Mouse (Mus musculus): ENCODE results near the gene Efemp2. TPM values are rescaled to one million over a fixed set of nuclear protein-coding genes. Genes with fewer than 3 reads are reported as not detected.

The Efemp2 gene
- polyA plus RNA-seq, 2 experiments, result 193 to 239 TPM

DNA sequence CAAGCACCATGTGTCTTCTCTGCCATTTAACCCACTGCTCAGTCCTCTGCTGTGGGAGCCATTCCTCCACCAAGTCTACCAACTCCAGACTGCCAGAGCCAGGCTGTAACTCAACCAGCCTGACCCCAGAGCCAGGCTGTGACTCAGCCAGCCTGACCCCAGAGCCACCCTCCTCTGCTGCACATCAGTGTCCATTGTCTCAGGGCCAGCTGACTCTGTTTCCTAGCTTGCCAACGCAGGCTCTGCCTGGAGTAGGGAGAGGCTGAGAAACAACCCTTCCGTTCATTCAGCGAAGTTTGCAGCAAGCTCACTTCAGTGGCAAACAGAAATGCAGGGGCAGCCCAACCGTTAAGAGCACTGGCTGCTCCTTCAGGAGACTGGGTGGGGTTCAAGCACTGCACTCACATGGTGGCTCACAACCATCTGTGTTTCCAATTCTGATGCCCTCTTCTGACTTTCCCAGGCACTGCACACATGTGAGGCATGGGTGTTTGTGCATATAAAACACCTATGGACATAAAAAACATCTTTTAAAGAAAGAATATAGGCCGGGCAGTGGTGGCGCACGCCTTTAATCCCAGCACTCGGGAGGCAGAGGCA, 43.3 kb downstream of the Efemp2 start:
- H3K27ac ChIP-seq (replicated peaks; ENCODE audit: low read depth, low read length), result no peak overlapping the region
- H3K4me1 ChIP-seq (ENCODE audit: control insufficient read depth, insufficient read depth, low read length), result no peaks in the 10 kb centered on the region
- no peak overlapping the region for H3K9ac ChIP-seq (ENCODE audit: low read depth, low read length, severe bottlenecking)
- no peak for DNase-seq (ENCODE audit: low spot score)
- no peaks in the 10 kb centered on the region for H3K9me3 ChIP-seq (ENCODE audit: control insufficient read depth, low read length)
- 78% methylated on average over 8 of the region's 8 CpGs for WGBS
- H3K27me3 ChIP-seq (ENCODE audit: control insufficient read depth, insufficient read depth, low read length), result no peaks in the 10 kb centered on the region
- no peak overlapping the region for H3K4me3 ChIP-seq (replicated peaks; ENCODE audit: low read length)
- H3K4me2 ChIP-seq (replicated peaks; ENCODE audit: low read depth, low read length, severe bottlenecking), result no peak overlapping the region
- no peak for ATAC-seq (ENCODE audit: low FRiP score, low read depth)
- TF ChIP-seq POLR2A (IDR thresholded peaks at IDR 0.05; ENCODE audit: borderline replicate concordance, extremely low read depth, insufficient read depth, insufficient read length), result no peak
- H3K36me3 ChIP-seq (ENCODE audit: control insufficient read depth, insufficient read depth, low read length), result no peaks in the 10 kb centered on the region

DNA sequence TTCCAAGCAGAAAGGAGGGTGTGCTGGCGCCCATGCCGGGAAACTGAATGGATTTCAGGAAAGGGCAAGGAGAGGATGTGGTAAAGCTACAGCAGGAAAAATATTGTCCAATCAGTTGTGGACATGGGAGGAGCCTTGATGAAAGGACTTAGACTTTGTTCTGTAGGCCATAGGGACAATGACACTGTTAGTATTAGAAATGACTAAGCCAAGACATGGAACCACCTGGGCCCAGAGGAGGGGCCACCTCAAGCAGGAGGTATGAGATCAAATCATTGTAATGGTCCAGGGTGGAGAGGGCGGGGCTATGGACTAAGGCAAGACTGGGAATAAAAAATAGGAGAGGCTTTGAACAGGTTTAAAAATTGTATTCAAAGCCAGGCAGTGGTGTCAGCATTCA, 45.0 kb downstream of the Efemp2 start:
- Histone ChIP-seq H3K27me3 (ENCODE audit: control insufficient read depth, insufficient read depth, low read length) (no peaks in the 10 kb centered on the region), H3K9ac (ENCODE audit: low read depth, low read length, severe bottlenecking) (no peak overlapping the region), H3K27ac (replicated peaks; ENCODE audit: low read depth, low read length) (no peak overlapping the region), H3K4me2 (replicated peaks; ENCODE audit: low read depth, low read length, severe bottlenecking) (no peak overlapping the region), H3K36me3 (ENCODE audit: control insufficient read depth, insufficient read depth, low read length) (no peaks in the 10 kb centered on the region), H3K4me3 (replicated peaks; ENCODE audit: low read length) (no peak overlapping the region), H3K9me3 (ENCODE audit: control insufficient read depth, low read length) (no peaks in the 10 kb centered on the region), H3K4me1 (ENCODE audit: control insufficient read depth, insufficient read depth, low read length) (no peaks in the 10 kb centered on the region)
- DNase-seq (ENCODE audit: low spot score) (no peak), ATAC-seq (ENCODE audit: low FRiP score, low read depth) (no peak)
- 89% methylated on average over 3 of the region's 3 CpGs for WGBS
- no peak for TF ChIP-seq POLR2A (IDR thresholded peaks at IDR 0.05; ENCODE audit: borderline replicate concordance, extremely low read depth, insufficient read depth, insufficient read length)

DNA sequence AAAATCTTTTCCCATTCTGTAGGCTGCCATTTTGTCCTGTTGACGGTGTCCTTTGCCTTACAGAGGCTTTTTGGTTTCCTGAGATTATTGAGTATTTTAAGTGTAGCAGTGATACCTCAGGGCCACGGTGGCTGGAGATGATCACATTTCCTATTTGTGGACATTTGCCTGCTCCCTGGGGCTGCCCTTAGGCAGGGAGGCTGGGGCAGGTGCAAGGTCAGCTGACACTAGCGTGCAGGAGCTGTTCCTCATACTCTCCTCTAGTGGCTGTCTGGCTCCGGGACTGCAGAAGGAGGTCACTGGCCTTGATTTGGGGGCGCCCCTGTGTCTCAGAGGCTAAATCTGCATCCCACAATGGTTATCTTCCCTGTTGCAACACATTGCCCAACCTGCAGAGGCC, 51.5 kb downstream of the Efemp2 start:
- ATAC-seq (ENCODE audit: low FRiP score, low read depth) (no peak), DNase-seq (ENCODE audit: low spot score) (no peak)
- Histone ChIP-seq H3K36me3 (ENCODE audit: control insufficient read depth, insufficient read depth, low read length) (no peaks in the 10 kb centered on the region), H3K27ac (replicated peaks; ENCODE audit: low read depth, low read length) (no peak overlapping the region), H3K4me2 (replicated peaks; ENCODE audit: low read depth, low read length, severe bottlenecking) (no peak overlapping the region), H3K9ac (ENCODE audit: low read depth, low read length, severe bottlenecking) (no peak overlapping the region), H3K9me3 (ENCODE audit: control insufficient read depth, low read length) (no peaks in the 10 kb centered on the region), H3K4me1 (ENCODE audit: control insufficient read depth, insufficient read depth, low read length) (peaks cover 4% of the 10 kb centered on the region; the same call in 1 of the 2 replicates), H3K27me3 (ENCODE audit: control insufficient read depth, insufficient read depth, low read length) (no peaks in the 10 kb centered on the region), H3K4me3 (replicated peaks; ENCODE audit: low read length) (no peak overlapping the region)
- 77% methylated on average over 5 of the region's 5 CpGs for WGBS
- TF ChIP-seq POLR2A (IDR thresholded peaks at IDR 0.05; ENCODE audit: borderline replicate concordance, extremely low read depth, insufficient read depth, insufficient read length), result no peak

DNA sequence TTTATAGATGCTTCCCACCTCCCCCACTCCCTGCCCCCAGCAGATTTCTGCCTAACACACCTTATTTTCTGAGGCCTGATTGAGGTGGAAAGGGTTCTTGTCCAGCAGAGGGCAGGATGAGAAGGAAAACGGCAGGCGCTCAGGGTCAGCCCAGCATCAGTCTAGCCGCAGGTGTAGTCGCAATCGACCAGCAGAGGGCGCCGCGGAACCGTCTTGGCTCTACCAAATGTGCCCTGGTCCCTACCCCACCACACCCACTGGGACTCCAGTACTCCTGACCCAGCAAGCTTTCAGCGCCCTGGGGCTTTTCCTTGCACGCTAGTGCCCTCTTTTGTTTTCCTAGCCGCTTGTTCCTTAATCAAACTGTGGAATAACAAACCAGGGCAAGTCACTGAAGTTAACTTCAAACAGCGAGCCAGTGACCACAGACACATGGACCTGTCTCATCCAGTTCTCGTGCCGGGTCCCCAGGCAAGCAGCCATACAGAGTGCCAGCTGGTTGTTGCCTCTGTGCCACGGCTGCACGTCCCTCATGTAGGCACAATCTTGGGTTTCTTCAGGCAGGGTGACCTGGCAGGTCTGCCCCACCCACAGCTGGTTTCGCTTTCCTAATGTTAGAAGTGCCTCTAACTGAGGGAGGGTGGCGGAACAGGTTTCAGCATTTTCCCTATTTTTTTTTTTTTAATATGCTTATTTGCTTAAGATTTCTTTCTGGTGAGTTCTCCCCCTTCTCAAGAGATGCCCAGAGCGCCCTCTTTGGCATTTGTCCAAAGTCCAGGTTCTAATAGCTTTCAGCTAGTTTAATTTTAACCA, 55.8 kb downstream of the Efemp2 start:
- Histone ChIP-seq H3K27ac (replicated peaks; ENCODE audit: low read depth, low read length) (no peak overlapping the region), H3K9me3 (ENCODE audit: control insufficient read depth, low read length) (no peaks in the 10 kb centered on the region), H3K4me2 (replicated peaks; ENCODE audit: low read depth, low read length, severe bottlenecking) (peak overlapping the region; percentile 37), H3K27me3 (ENCODE audit: control insufficient read depth, insufficient read depth, low read length) (no peaks in the 10 kb centered on the region), H3K36me3 (ENCODE audit: control insufficient read depth, insufficient read depth, low read length) (no peaks in the 10 kb centered on the region), H3K4me1 (ENCODE audit: control insufficient read depth, insufficient read depth, low read length) (peaks cover 4% of the 10 kb centered on the region; the same call in 1 of the 2 replicates), H3K9ac (ENCODE audit: low read depth, low read length, severe bottlenecking) (0 out of 2 replicates have a peak overlapping the region, but pooled peaks have one; percentile 13), H3K4me3 (replicated peaks; ENCODE audit: low read length) (peak overlapping the region; percentile 4; the same call in 1 of the 2 replicates)
- DNase-seq (ENCODE audit: low spot score) (peak; percentile 94), ATAC-seq (ENCODE audit: low FRiP score, low read depth) (peak; percentile 94)
- TF ChIP-seq POLR2A (IDR thresholded peaks at IDR 0.05; ENCODE audit: borderline replicate concordance, extremely low read depth, insufficient read depth, insufficient read length), result no peak
- WGBS, result 11% methylated on average over 20 of the region's 20 CpGs

DNA sequence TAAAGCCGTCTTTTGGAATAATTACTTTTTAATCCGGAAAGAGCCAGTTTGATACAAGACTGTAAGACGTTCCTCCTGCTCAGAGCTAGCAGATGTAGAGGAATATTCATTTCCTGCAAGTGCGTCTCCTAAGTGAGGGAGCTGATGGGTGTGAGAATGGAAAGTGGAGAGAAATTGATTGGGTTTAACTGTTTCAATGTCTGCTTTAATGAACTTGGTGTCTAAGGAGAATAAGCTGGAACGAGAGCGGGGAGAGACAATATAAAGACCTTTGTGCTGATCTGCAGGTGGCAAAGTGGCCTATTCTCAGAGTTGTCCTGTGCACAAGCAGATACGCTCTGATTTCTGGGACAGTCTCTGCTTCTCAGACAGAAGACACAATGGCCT, 56.4 kb downstream of the Efemp2 start:
- no peak for DNase-seq (ENCODE audit: low spot score)
- WGBS, result 54% methylated on average over 7 of the region's 7 CpGs
- no peak overlapping the region for H3K4me2 ChIP-seq (replicated peaks; ENCODE audit: low read depth, low read length, severe bottlenecking)
- no peak overlapping the region for H3K4me3 ChIP-seq (replicated peaks; ENCODE audit: low read length)
- no peaks in the 10 kb centered on the region for H3K9me3 ChIP-seq (ENCODE audit: control insufficient read depth, low read length)
- H3K9ac ChIP-seq (ENCODE audit: low read depth, low read length, severe bottlenecking), result no peak overlapping the region
- ATAC-seq (ENCODE audit: low FRiP score, low read depth), result no peak
- no peak overlapping the region for H3K27ac ChIP-seq (replicated peaks; ENCODE audit: low read depth, low read length)
- no peaks in the 10 kb centered on the region for H3K36me3 ChIP-seq (ENCODE audit: control insufficient read depth, insufficient read depth, low read length)
- peaks cover 4% of the 10 kb centered on the region; the same call in 1 of the 2 replicates for H3K4me1 ChIP-seq (ENCODE audit: control insufficient read depth, insufficient read depth, low read length)
- no peaks in the 10 kb centered on the region for H3K27me3 ChIP-seq (ENCODE audit: control insufficient read depth, insufficient read depth, low read length)
- TF ChIP-seq POLR2A (IDR thresholded peaks at IDR 0.05; ENCODE audit: borderline replicate concordance, extremely low read depth, insufficient read depth, insufficient read length), result no peak

Other genes starting within 250 kb of the Efemp2 start
- gene Pacs1, start 200.8 kb upstream of the Efemp2 start, polyA plus RNA-seq (2012; rRNA removed), result 42.0 and 53.7 TPM in 2 replicates
- 30.7 and 33.1 TPM in 2 replicates for gene Pacs1, start 200.8 kb upstream of the Efemp2 start, polyA plus RNA-seq (2014; fragmentation: Nextera tagmentation; extraction: Ambion mirVana)
- gene Sf3b2, start 178.5 kb upstream of the Efemp2 start, polyA plus RNA-seq (2012; rRNA removed), result 173 and 174 TPM in 2 replicates
- gene Sf3b2, start 178.5 kb upstream of the Efemp2 start, polyA plus RNA-seq (2014; fragmentation: Nextera tagmentation; extraction: Ambion mirVana), result 289 and 335 TPM in 2 replicates
- 7.1 and 10.8 TPM in 2 replicates for gene Gal3st3, start 175.6 kb upstream of the Efemp2 start, polyA plus RNA-seq (2012; rRNA removed)
- 5.0 and 7.4 TPM in 2 replicates for gene Gal3st3, start 175.6 kb upstream of the Efemp2 start, polyA plus RNA-seq (2014; fragmentation: Nextera tagmentation; extraction: Ambion mirVana)
- not detected in 2 replicates for gene Catsper1, start 138.2 kb upstream of the Efemp2 start, polyA plus RNA-seq (2012; rRNA removed)
- not detected in 2 replicates for gene Catsper1, start 138.2 kb upstream of the Efemp2 start, polyA plus RNA-seq (2014; fragmentation: Nextera tagmentation; extraction: Ambion mirVana)
- 1.6 and 3.0 TPM in 2 replicates for gene Cst6, start 124.4 kb upstream of the Efemp2 start, polyA plus RNA-seq (2012; rRNA removed)
- gene Cst6, start 124.4 kb upstream of the Efemp2 start, polyA plus RNA-seq (2014; fragmentation: Nextera tagmentation; extraction: Ambion mirVana), result 4.6 and 8.5 TPM in 2 replicates
- gene Eif1ad, start 107.2 kb upstream of the Efemp2 start, polyA plus RNA-seq (2012; rRNA removed), result 39.4 and 41.8 TPM in 2 replicates
- gene Eif1ad, start 107.2 kb upstream of the Efemp2 start, polyA plus RNA-seq (2014; fragmentation: Nextera tagmentation; extraction: Ambion mirVana), result 43.5 and 43.7 TPM in 2 replicates
- gene Banf1, start 106.8 kb upstream of the Efemp2 start, polyA plus RNA-seq (2012; rRNA removed), result 222 and 265 TPM in 2 replicates
- 411 and 420 TPM in 2 replicates for gene Banf1, start 106.8 kb upstream of the Efemp2 start, polyA plus RNA-seq (2014; fragmentation: Nextera tagmentation; extraction: Ambion mirVana)
- gene Sart1, start 85.3 kb upstream of the Efemp2 start, polyA plus RNA-seq (2012; rRNA removed), result 49.7 and 66.4 TPM in 2 replicates
- 67.1 and 76.1 TPM in 2 replicates for gene Sart1, start 85.3 kb upstream of the Efemp2 start, polyA plus RNA-seq (2014; fragmentation: Nextera tagmentation; extraction: Ambion mirVana)
- gene Tsga10ip, start 71.4 kb upstream of the Efemp2 start, polyA plus RNA-seq (2012; rRNA removed), result 0.13 and 0.14 TPM in 2 replicates
- gene Tsga10ip, start 71.4 kb upstream of the Efemp2 start, polyA plus RNA-seq (2014; fragmentation: Nextera tagmentation; extraction: Ambion mirVana), result 0.18 TPM in 1 of 2 replicates, not detected in the other
- 163 and 236 TPM in 2 replicates for gene Drap1, start 49.0 kb upstream of the Efemp2 start, polyA plus RNA-seq (2012; rRNA removed)
- gene Drap1, start 49.0 kb upstream of the Efemp2 start, polyA plus RNA-seq (2014; fragmentation: Nextera tagmentation; extraction: Ambion mirVana), result 219 and 233 TPM in 2 replicates
- 97.5 and 132 TPM in 2 replicates for gene AI837181, start 48.8 kb upstream of the Efemp2 start, polyA plus RNA-seq (2012; rRNA removed)
- 57.1 and 61.9 TPM in 2 replicates for gene AI837181, start 48.8 kb upstream of the Efemp2 start, polyA plus RNA-seq (2014; fragmentation: Nextera tagmentation; extraction: Ambion mirVana)
- gene Fosl1, start 26.4 kb upstream of the Efemp2 start, polyA plus RNA-seq (2012; rRNA removed), result 0.06 and 0.09 TPM in 2 replicates
- not detected in 2 replicates for gene Fosl1, start 26.4 kb upstream of the Efemp2 start, polyA plus RNA-seq (2014; fragmentation: Nextera tagmentation; extraction: Ambion mirVana)
- 6.6 and 6.9 TPM in 2 replicates for gene Ccdc85b, start 16.1 kb upstream of the Efemp2 start, polyA plus RNA-seq (2012; rRNA removed)
- 6.5 and 7.0 TPM in 2 replicates for gene Ccdc85b, start 16.1 kb upstream of the Efemp2 start, polyA plus RNA-seq (2014; fragmentation: Nextera tagmentation; extraction: Ambion mirVana)
- gene Fibp, start 13.3 kb upstream of the Efemp2 start, polyA plus RNA-seq (2012; rRNA removed), result 139 and 171 TPM in 2 replicates
- 113 and 118 TPM in 2 replicates for gene Fibp, start 13.3 kb upstream of the Efemp2 start, polyA plus RNA-seq (2014; fragmentation: Nextera tagmentation; extraction: Ambion mirVana)
- gene Ctsw, start 5.4 kb upstream of the Efemp2 start, polyA plus RNA-seq (2012; rRNA removed), result 0.33 and 0.56 TPM in 2 replicates
- 0.96 and 1.2 TPM in 2 replicates for gene Ctsw, start 5.4 kb upstream of the Efemp2 start, polyA plus RNA-seq (2014; fragmentation: Nextera tagmentation; extraction: Ambion mirVana)
- gene Mus81, start 14.4 kb downstream of the Efemp2 start, polyA plus RNA-seq (2012; rRNA removed), result 40.8 and 53.5 TPM in 2 replicates
- gene Mus81, start 14.4 kb downstream of the Efemp2 start, polyA plus RNA-seq (2014; fragmentation: Nextera tagmentation; extraction: Ambion mirVana), result 33.9 and 38.7 TPM in 2 replicates
- gene Cfl1, start 16.5 kb downstream of the Efemp2 start, polyA plus RNA-seq (2012; rRNA removed), result 913 and 966 TPM in 2 replicates
- gene Cfl1, start 16.5 kb downstream of the Efemp2 start, polyA plus RNA-seq (2014; fragmentation: Nextera tagmentation; extraction: Ambion mirVana), result 2,572 and 2,655 TPM in 2 replicates
- gene 1700020D05Rik, start 29.8 kb downstream of the Efemp2 start, polyA plus RNA-seq (2012; rRNA removed), result 2.4 and 3.1 TPM in 2 replicates
- not detected in 2 replicates for gene 1700020D05Rik, start 29.8 kb downstream of the Efemp2 start, polyA plus RNA-seq (2014; fragmentation: Nextera tagmentation; extraction: Ambion mirVana)
- 23.6 and 26.0 TPM in 2 replicates for gene Snx32, start 36.6 kb downstream of the Efemp2 start, polyA plus RNA-seq (2012; rRNA removed)
- 9.6 and 10.5 TPM in 2 replicates for gene Snx32, start 36.6 kb downstream of the Efemp2 start, polyA plus RNA-seq (2014; fragmentation: Nextera tagmentation; extraction: Ambion mirVana)
- gene Ovol1, start 86.7 kb downstream of the Efemp2 start, polyA plus RNA-seq (2012; rRNA removed), result 5.6 and 7.2 TPM in 2 replicates
- 9.9 and 12.8 TPM in 2 replicates for gene Ovol1, start 86.7 kb downstream of the Efemp2 start, polyA plus RNA-seq (2014; fragmentation: Nextera tagmentation; extraction: Ambion mirVana)
- 2.6 and 3.5 TPM in 2 replicates for gene Ap5b1, start 94.1 kb downstream of the Efemp2 start, polyA plus RNA-seq (2012; rRNA removed)
- gene Ap5b1, start 94.1 kb downstream of the Efemp2 start, polyA plus RNA-seq (2014; fragmentation: Nextera tagmentation; extraction: Ambion mirVana), result 3.1 and 3.7 TPM in 2 replicates
- gene Rnaseh2c, start 127.9 kb downstream of the Efemp2 start, polyA plus RNA-seq (2012; rRNA removed), result 101 and 103 TPM in 2 replicates
- gene Rnaseh2c, start 127.9 kb downstream of the Efemp2 start, polyA plus RNA-seq (2014; fragmentation: Nextera tagmentation; extraction: Ambion mirVana), result 95.5 and 107 TPM in 2 replicates
- gene Kat5, start 136.3 kb downstream of the Efemp2 start, polyA plus RNA-seq (2012; rRNA removed), result 115 and 127 TPM in 2 replicates
- 27.4 and 34.6 TPM in 2 replicates for gene Kat5, start 136.3 kb downstream of the Efemp2 start, polyA plus RNA-seq (2014; fragmentation: Nextera tagmentation; extraction: Ambion mirVana)
- 59.8 and 88.7 TPM in 2 replicates for gene Rela, start 163.5 kb downstream of the Efemp2 start, polyA plus RNA-seq (2012; rRNA removed)
- 54.8 and 57.2 TPM in 2 replicates for gene Rela, start 163.5 kb downstream of the Efemp2 start, polyA plus RNA-seq (2014; fragmentation: Nextera tagmentation; extraction: Ambion mirVana)
- 62.5 and 86.0 TPM in 2 replicates for gene Sipa1, start 189.8 kb downstream of the Efemp2 start, polyA plus RNA-seq (2012; rRNA removed)
- gene Sipa1, start 189.8 kb downstream of the Efemp2 start, polyA plus RNA-seq (2014; fragmentation: Nextera tagmentation; extraction: Ambion mirVana), result 27.9 and 29.1 TPM in 2 replicates
- gene Map3k11, start 214.8 kb downstream of the Efemp2 start, polyA plus RNA-seq (2012; rRNA removed), result 30.1 and 38.9 TPM in 2 replicates
- gene Map3k11, start 214.8 kb downstream of the Efemp2 start, polyA plus RNA-seq (2014; fragmentation: Nextera tagmentation; extraction: Ambion mirVana), result 19.0 and 20.7 TPM in 2 replicates
- 101 and 160 TPM in 2 replicates for gene Pcnx3, start 215.0 kb downstream of the Efemp2 start, polyA plus RNA-seq (2012; rRNA removed)
- 31.8 and 32.3 TPM in 2 replicates for gene Pcnx3, start 215.0 kb downstream of the Efemp2 start, polyA plus RNA-seq (2014; fragmentation: Nextera tagmentation; extraction: Ambion mirVana)
- 0.41 and 0.63 TPM in 2 replicates for gene Kcnk7, start 230.4 kb downstream of the Efemp2 start, polyA plus RNA-seq (2012; rRNA removed)
- gene Kcnk7, start 230.4 kb downstream of the Efemp2 start, polyA plus RNA-seq (2014; fragmentation: Nextera tagmentation; extraction: Ambion mirVana), result 0.65 and 0.81 TPM in 2 replicates